Mouse (Mus musculus): ENCODE results near the gene Gm10031. TPM values are rescaled to one million over a fixed set of nuclear protein-coding genes. Genes with fewer than 3 reads are reported as not detected.
"Not testable (repeated sequence)": the region's sequence is repeated elsewhere in the genome, so short reads cannot be mapped to it uniquely, and the experiment has no call there.

Gm10031 gene
- 0.45 and 0.54 TPM in 2 replicates for polyA plus RNA-seq (2015; fragmentation: Nextera tagmentation; extraction: Ambion mirVana)

GRCm38 (mm10) chr1:156523842-156524241 lies at the start of gene Gm10031:
TSS of gene Gm10031 (plus strand) at chr1:156524012.
- H3K27ac ChIP-seq; H3K4me2 ChIP-seq (ENCODE audit: low read length); H3K36me3 ChIP-seq (ENCODE audit: insufficient read depth, low read length); ATAC-seq (replicated peaks; ENCODE audit: low FRiP score, low read depth); H3K9ac ChIP-seq (ENCODE audit: low read depth, low read length); H3K27me3 ChIP-seq (ENCODE audit: insufficient read depth, low read length); H3K4me1 ChIP-seq (replicated peaks; ENCODE audit: insufficient read depth, low read length); H3K4me3 ChIP-seq (replicated peaks; ENCODE audit: low read depth, low read length); DNase-seq (ENCODE audit: low spot score); H3K9me3 ChIP-seq (replicated peaks; ENCODE audit: low read length): not testable (repeated sequence)
- WGBS, result 94% methylated on average over 20 of the region's 22 CpGs

DNA sequence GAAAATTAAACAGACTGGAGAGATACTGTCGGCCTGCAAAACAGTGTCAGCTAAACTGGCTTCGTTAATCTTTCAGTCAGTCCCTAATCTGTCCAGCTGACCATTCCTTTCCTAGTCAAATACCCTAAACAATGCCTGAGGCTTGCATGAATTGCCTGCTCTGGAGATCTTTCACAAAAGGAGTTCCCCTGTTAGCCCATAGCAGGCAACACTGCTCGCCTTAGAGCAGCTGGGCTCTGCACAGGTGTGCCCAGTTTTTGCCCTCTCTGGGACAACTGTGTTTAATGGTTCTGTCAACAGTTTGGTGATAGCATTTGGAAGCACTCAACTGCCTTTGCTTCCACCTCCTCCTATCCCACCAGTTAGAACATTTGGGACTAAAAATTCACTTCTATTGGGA lies 49.0 kb upstream of the Gm10031 start:
- no peak for ATAC-seq (replicated peaks; ENCODE audit: low FRiP score, low read depth)

DNA sequence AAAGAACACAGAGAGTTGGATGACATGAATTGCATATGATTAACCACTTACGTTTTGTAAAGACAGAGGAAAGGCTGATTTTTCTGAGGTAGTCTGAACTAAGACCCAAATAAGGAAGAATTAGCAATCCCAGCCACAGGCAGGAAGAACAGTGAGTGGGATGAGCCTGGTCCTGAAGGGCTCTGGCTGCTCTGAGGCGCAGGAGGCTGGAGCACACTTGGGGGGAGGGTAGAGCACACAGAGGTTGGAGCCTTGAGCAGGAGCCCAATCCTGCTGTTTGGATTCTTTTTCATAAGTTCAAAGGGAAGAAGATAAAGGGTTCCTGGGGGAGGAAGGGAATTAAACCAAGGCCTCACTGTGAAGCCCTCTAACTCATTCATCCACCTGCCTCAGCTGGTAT lies 47.8 kb upstream of the Gm10031 start:
- TF ChIP-seq CTCF (IDR thresholded peaks at IDR 0.05; ENCODE audit: low read depth), result no peak
- H3K4me1 ChIP-seq (replicated peaks; ENCODE audit: insufficient read depth, low read length), result 0 out of 2 replicates have a peak, but pooled peaks cover 6% of the 10 kb centered on the region
- DNase-seq (ENCODE audit: low spot score), result no peak
- H3K27ac ChIP-seq, result no peak overlapping the region
- no peak for ATAC-seq (replicated peaks; ENCODE audit: low FRiP score, low read depth)
- H3K36me3 ChIP-seq (ENCODE audit: insufficient read depth, low read length), result no peaks in the 10 kb centered on the region
- no peaks in the 10 kb centered on the region for H3K27me3 ChIP-seq (ENCODE audit: insufficient read depth, low read length)
- 38% methylated on average over 2 of the region's 2 CpGs for WGBS
- no peak overlapping the region for H3K9ac ChIP-seq (ENCODE audit: low read depth, low read length)
- H3K9me3 ChIP-seq (replicated peaks; ENCODE audit: low read length), result no peaks in the 10 kb centered on the region
- H3K4me2 ChIP-seq (ENCODE audit: low read length), result no peak overlapping the region
- H3K4me3 ChIP-seq (replicated peaks; ENCODE audit: low read depth, low read length), result no peak overlapping the region

More for the DNA sequence above, 49.0 kb upstream of the Gm10031 start:
- H3K27ac ChIP-seq, result no peak overlapping the region
- H3K27me3 ChIP-seq (ENCODE audit: insufficient read depth, low read length), result no peaks in the 10 kb centered on the region
- no peaks in the 10 kb centered on the region for H3K9me3 ChIP-seq (replicated peaks; ENCODE audit: low read length)
- no peaks in the 10 kb centered on the region for H3K36me3 ChIP-seq (ENCODE audit: insufficient read depth, low read length)
- no peak overlapping the region for H3K4me2 ChIP-seq (ENCODE audit: low read length)
- H3K4me1 ChIP-seq (replicated peaks; ENCODE audit: insufficient read depth, low read length), result 0 out of 2 replicates have a peak, but pooled peaks cover 6% of the 10 kb centered on the region
- WGBS, result 71% methylated on average over 3 of the region's 3 CpGs
- no peak for DNase-seq (ENCODE audit: low spot score)
- H3K4me3 ChIP-seq (replicated peaks; ENCODE audit: low read depth, low read length), result no peak overlapping the region
- TF ChIP-seq CTCF (IDR thresholded peaks at IDR 0.05; ENCODE audit: low read depth), result no peak
- H3K9ac ChIP-seq (ENCODE audit: low read depth, low read length), result no peak overlapping the region

GRCm38 (mm10) chr1:156476535-156476934 lies 47.3 kb upstream of the Gm10031 start:
- no peaks in the 10 kb centered on the region for H3K27me3 ChIP-seq (ENCODE audit: insufficient read depth, low read length)
- no peaks in the 10 kb centered on the region for H3K9me3 ChIP-seq (replicated peaks; ENCODE audit: low read length)
- H3K4me2 ChIP-seq (ENCODE audit: low read length), result no peak overlapping the region
- H3K36me3 ChIP-seq (ENCODE audit: insufficient read depth, low read length), result no peaks in the 10 kb centered on the region
- H3K9ac ChIP-seq (ENCODE audit: low read depth, low read length), result no peak overlapping the region
- no peak overlapping the region for H3K4me3 ChIP-seq (replicated peaks; ENCODE audit: low read depth, low read length)
- 52% methylated on average over 7 of the region's 7 CpGs for WGBS
- no peak overlapping the region for H3K27ac ChIP-seq
- 0 out of 2 replicates have a peak, but pooled peaks cover 6% of the 10 kb centered on the region for H3K4me1 ChIP-seq (replicated peaks; ENCODE audit: insufficient read depth, low read length)
- TF ChIP-seq CTCF (IDR thresholded peaks at IDR 0.05; ENCODE audit: low read depth), result no peak
- DNase-seq (ENCODE audit: low spot score), result no peak
- ATAC-seq (replicated peaks; ENCODE audit: low FRiP score, low read depth), result no peak

DNA sequence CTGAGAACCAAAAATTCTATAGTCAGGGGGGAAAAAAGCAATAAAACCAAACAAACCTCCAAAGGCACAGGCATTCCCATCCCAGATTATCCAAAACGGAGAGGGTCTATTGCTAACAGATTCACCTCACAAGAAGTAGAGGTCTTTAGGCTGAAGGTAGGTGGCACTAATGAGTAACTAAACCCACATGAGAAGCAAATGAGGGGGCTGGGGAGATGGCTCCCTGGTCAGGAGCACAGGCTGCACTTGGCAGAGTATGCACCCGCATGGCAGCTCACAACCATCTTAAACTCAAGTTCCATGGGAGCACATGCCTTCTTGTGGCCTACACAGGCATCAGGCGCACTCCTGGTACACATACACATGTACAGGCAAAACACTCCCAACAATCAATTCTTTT lies 42.0 kb upstream of the Gm10031 start:
- ATAC-seq (replicated peaks; ENCODE audit: low FRiP score, low read depth) (no peak), DNase-seq (ENCODE audit: low spot score) (no peak)
- Histone ChIP-seq H3K9ac (ENCODE audit: low read depth, low read length) (no peak overlapping the region), H3K27me3 (ENCODE audit: insufficient read depth, low read length) (no peaks in the 10 kb centered on the region), H3K27ac (no peak overlapping the region), H3K4me1 (replicated peaks; ENCODE audit: insufficient read depth, low read length) (no peaks in the 10 kb centered on the region), H3K36me3 (ENCODE audit: insufficient read depth, low read length) (no peaks in the 10 kb centered on the region), H3K4me3 (replicated peaks; ENCODE audit: low read depth, low read length) (no peak overlapping the region), H3K9me3 (replicated peaks; ENCODE audit: low read length) (no peaks in the 10 kb centered on the region), H3K4me2 (ENCODE audit: low read length) (no peak overlapping the region)
- TF ChIP-seq CTCF (IDR thresholded peaks at IDR 0.05; ENCODE audit: low read depth), result no peak
- 85% methylated on average over 3 of the region's 3 CpGs for WGBS

DNA sequence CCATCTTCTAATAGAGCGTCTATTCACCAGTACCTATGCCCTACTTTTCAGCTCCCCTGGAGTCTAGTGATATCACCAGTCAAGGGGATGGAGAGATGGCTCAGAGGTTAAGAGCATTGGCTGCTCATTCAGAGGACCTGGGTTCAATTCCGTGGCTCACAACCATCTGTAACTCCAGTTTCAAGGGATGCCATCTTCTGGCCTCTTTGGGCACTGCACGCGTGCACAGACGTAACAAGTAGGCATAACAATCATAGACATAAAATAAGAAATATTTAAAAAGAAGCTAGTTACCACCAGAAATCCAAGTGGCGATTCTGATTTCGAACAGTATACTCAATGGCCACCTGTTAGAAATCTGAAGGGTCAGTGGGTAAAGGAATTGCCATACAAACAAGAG lies 36.3 kb upstream of the Gm10031 start:
- Histone ChIP-seq H3K27ac (no peak overlapping the region), H3K9ac (ENCODE audit: low read depth, low read length) (no peak overlapping the region), H3K4me1 (replicated peaks; ENCODE audit: insufficient read depth, low read length) (no peaks in the 10 kb centered on the region), H3K4me2 (ENCODE audit: low read length) (no peak overlapping the region), H3K4me3 (replicated peaks; ENCODE audit: low read depth, low read length) (no peak overlapping the region), H3K27me3 (ENCODE audit: insufficient read depth, low read length) (no peaks in the 10 kb centered on the region), H3K36me3 (ENCODE audit: insufficient read depth, low read length) (no peaks in the 10 kb centered on the region), H3K9me3 (replicated peaks; ENCODE audit: low read length) (no peaks in the 10 kb centered on the region)
- no peak for DNase-seq (ENCODE audit: low spot score)
- no peak for ATAC-seq (replicated peaks; ENCODE audit: low FRiP score, low read depth)
- 95% methylated on average over 7 of the region's 7 CpGs for WGBS
- TF ChIP-seq CTCF (IDR thresholded peaks at IDR 0.05; ENCODE audit: low read depth), result no peak

GRCm38 (mm10) chr1:156488031-156488430 lies 35.8 kb upstream of the Gm10031 start:
- DNase-seq (ENCODE audit: low spot score) (no peak), ATAC-seq (replicated peaks; ENCODE audit: low FRiP score, low read depth) (no peak)
- Histone ChIP-seq H3K9ac (ENCODE audit: low read depth, low read length) (no peak overlapping the region), H3K27ac (no peak overlapping the region), H3K27me3 (ENCODE audit: insufficient read depth, low read length) (no peaks in the 10 kb centered on the region), H3K4me2 (ENCODE audit: low read length) (no peak overlapping the region), H3K36me3 (ENCODE audit: insufficient read depth, low read length) (no peaks in the 10 kb centered on the region), H3K4me3 (replicated peaks; ENCODE audit: low read depth, low read length) (no peak overlapping the region), H3K4me1 (replicated peaks; ENCODE audit: insufficient read depth, low read length) (no peaks in the 10 kb centered on the region), H3K9me3 (replicated peaks; ENCODE audit: low read length) (no peaks in the 10 kb centered on the region)
- no peak for TF ChIP-seq CTCF (IDR thresholded peaks at IDR 0.05; ENCODE audit: low read depth)
- WGBS, result 57% methylated on average over 5 of the region's 5 CpGs

All from kidney, postnatal 0 days (tissue).